Mouse (Mus musculus) left cerebral cortex, postnatal 36 days (tissue): Measurements from ENCODE around the gene Mrpl49. TPM values are rescaled to one million over a fixed set of nuclear protein-coding genes. Genes with fewer than 3 reads are reported as not detected.

Experiments
- DNase-seq, 2 experiments: peaks; one replicate each; pipeline ENCODE4 v3.0.0; 2021 to 2022; ENCODE audit warnings: low spot score in 2 of 2, mixed read lengths in 1 of 2
- intact Hi-C: fragments of 180-260 bp; cut with DNase I; formaldehyde crosslinking; loops from one replicate; pipeline ENCODE4 v1.15.1; 2025
- total RNA-seq, 2 experiments: library from RNA; stranded (reverse); gene quantifications; 2 replicates each; pipeline ENCODE4 v1.2.3; 2021

Gene Mrpl49
- total RNA-seq = 10 to 100 TPM; 40.5 to 45.1 TPM

GRCm38 (mm10) chr19:6057313-6058096 is at the start of gene Mrpl49, which contains the start of gene Fau:
Gene Mrpl49 (minus strand): TSS chr19:6057785.
Gene Fau (plus strand): TSS chr19:6057844.
- intact Hi-C loops = loop anchor here (2.0 kb wide), 1 partner anchor 27 kb away; the partner anchor contains the start of genes Cdca5 and Zfpl1
- peak; percentile 99 for DNase-seq

GRCm38 (mm10) chr19:6105586-6105985 is 48.0 kb upstream of the Mrpl49 start, which contains the start of gene Naaladl1:
Gene Naaladl1 (plus strand): TSS chr19:6105782.
- intact Hi-C loops = no loop called here
- DNase-seq = no peak

GRCm38 (mm10) chr19:6104476-6104875 is 46.9 kb upstream of the Mrpl49 start:
- intact Hi-C loops = no loop called here
- no peak for DNase-seq

- intact Hi-C loops = no loop called here
- no peak for DNase-seq
These were observed 44.7 kb upstream of the Mrpl49 start for GRCm38 (mm10) chr19:6102169-6102853.

- DNase-seq = no peak
- intact Hi-C loops = no loop called here
These were observed 43.6 kb upstream of the Mrpl49 start for GRCm38 (mm10) chr19:6101186-6101585.

- intact Hi-C loops = no loop called here
- no peak for DNase-seq
These were observed 40.3 kb upstream of the Mrpl49 start for GRCm38 (mm10) chr19:6097847-6098246.

- no peak for DNase-seq
- intact Hi-C loops = no loop called here
These were observed 36.5 kb upstream of the Mrpl49 start, which contains the start of gene AC131692.1 for GRCm38 (mm10) chr19:6094119-6094518. Gene AC131692.1 (plus strand): TSS chr19:6094419.

- DNase-seq = no peak
- intact Hi-C loops = no loop called here
These were observed 31.3 kb upstream of the Mrpl49 start for GRCm38 (mm10) chr19:6088841-6089240.

GRCm38 (mm10) chr19:6085417-6085879 is 27.9 kb upstream of the Mrpl49 start:
- intact Hi-C loops = loop anchor here (2.0 kb wide), 1 partner anchor 29 kb away; the partner anchor contains the start of genes Fau and Mrpl49
- DNase-seq = no peak

- DNase-seq = peak; percentile 95 to 97
- intact Hi-C loops = loop anchor here (1.0 to 2.0 kb wide), 2 partner anchors 28 to 38 kb away; partner anchors contain the start of genes Fau, Mrpl49 and Syvn1
These were observed 27.1 kb upstream of the Mrpl49 start, which contains the start of the genes Zfpl1 and Cdca5 for GRCm38 (mm10) chr19:6084478-6085248. Gene Zfpl1 (minus strand): TSS chr19:6084956. Gene Cdca5 (plus strand): TSS chr19:6084983.

GRCm38 (mm10) chr19:6082156-6082555 is 24.6 kb upstream of the Mrpl49 start, which contains the start of gene Gm28374:
Gene Gm28374 (minus strand): TSS chr19:6082256.
- intact Hi-C loops = no loop called here
- DNase-seq = no peak

- no peak for DNase-seq
- intact Hi-C loops = loop anchor here (5.0 kb wide), 1 partner anchor 37 kb away; the partner anchor contains the start of gene Sac3d1
These were observed 22.4 kb upstream of the Mrpl49 start, which contains the start of gene Tmem262 for GRCm38 (mm10) chr19:6079983-6080480. Gene Tmem262 (plus strand): TSS chr19:6080033.

GRCm38 (mm10) chr19:6076564-6077393 is 19.2 kb upstream of the Mrpl49 start, which contains the start of gene Vps51:
Gene Vps51 (minus strand): TSS chr19:6077231.
- DNase-seq = peak; percentile 87 to 89
- intact Hi-C loops = loop anchor here (5.0 kb wide), 1 partner anchor 41 kb away; the partner anchor contains the start of gene Sac3d1

GRCm38 (mm10) chr19:6073889-6074288 is 16.3 kb upstream of the Mrpl49 start:
- intact Hi-C loops = no loop called here
- DNase-seq = no peak

GRCm38 (mm10) chr19:6071261-6071660 is 13.7 kb upstream of the Mrpl49 start:
- no peak for DNase-seq
- intact Hi-C loops = no loop called here

GRCm38 (mm10) chr19:6070571-6071250 is 13.1 kb upstream of the Mrpl49 start:
- intact Hi-C loops = no loop called here
- no peak for DNase-seq

- intact Hi-C loops = loop anchor here (5.0 kb wide), 1 partner anchor 267 kb away; no protein-coding TSS in a partner anchor
- DNase-seq = no peak
These were observed 12.3 kb upstream of the Mrpl49 start for GRCm38 (mm10) chr19:6069851-6070250.
